Mouse (Mus musculus) T-helper 1 cell (primary cell): ENCODE data around the gene Slc6a21.

Experiments
- in situ Hi-C: fragments of 300-600 bp; cut with MboI, MseI; formaldehyde crosslinking; loops from one replicate; pipeline ENCODE4 v1.15.1; 2025; ENCODE audit warnings: high pct_unique_total_duplicates

The Slc6a21 gene

GRCm38 (mm10) chr7:45313495-45313894 lies 36.2 kb downstream of the Slc6a21 start:
- in situ Hi-C loops: no loop called here

- in situ Hi-C loops: loop anchor here (5.0 kb wide), 1 partner anchor 82 kb away; the partner anchor contains the start of gene Snrnp70
Measured at GRCm38 (mm10) chr7:45315182-45315701, 37.9 kb downstream of the Slc6a21 start.

GRCm38 (mm10) chr7:45316536-45316935 lies 39.2 kb downstream of the Slc6a21 start:
- in situ Hi-C loops: loop anchor here (5.0 kb wide), 1 partner anchor 81 kb away; the partner anchor contains the start of gene Snrnp70

- in situ Hi-C loops: no loop called here
Measured at GRCm38 (mm10) chr7:45322245-45322644, 44.9 kb downstream of the Slc6a21 start.

- in situ Hi-C loops: no loop called here
Measured at GRCm38 (mm10) chr7:45323069-45323468, 45.8 kb downstream of the Slc6a21 start.

GRCm38 (mm10) chr7:45325800-45326199 lies 48.5 kb downstream of the Slc6a21 start:
- in situ Hi-C loops: no loop called here

- in situ Hi-C loops: no loop called here
Measured at GRCm38 (mm10) chr7:45328841-45329475, 51.6 kb downstream of the Slc6a21 start.

- in situ Hi-C loops: no loop called here
Measured at GRCm38 (mm10) chr7:45331502-45331901, 54.2 kb downstream of the Slc6a21 start.

- in situ Hi-C loops: no loop called here
Measured at GRCm38 (mm10) chr7:45332685-45333425, 55.5 kb downstream of the Slc6a21 start.

GRCm38 (mm10) chr7:45333431-45333982 lies 56.2 kb downstream of the Slc6a21 start, which contains the start of gene Trpm4:
Gene Trpm4 (minus strand): TSS chr7:45333780.
- in situ Hi-C loops: no loop called here

- in situ Hi-C loops: no loop called here
Measured at GRCm38 (mm10) chr7:45334605-45335004, 57.3 kb downstream of the Slc6a21 start.

GRCm38 (mm10) chr7:45335056-45335455 lies 57.7 kb downstream of the Slc6a21 start, which contains the start of gene Hrc:
Gene Hrc (plus strand): TSS chr7:45335290.
- in situ Hi-C loops: no loop called here

- in situ Hi-C loops: no loop called here
Measured at GRCm38 (mm10) chr7:45336319-45336718, 59.0 kb downstream of the Slc6a21 start.

GRCm38 (mm10) chr7:45337469-45337868 lies 60.2 kb downstream of the Slc6a21 start:
- in situ Hi-C loops: no loop called here

GRCm38 (mm10) chr7:45338161-45338911 lies 61.0 kb downstream of the Slc6a21 start:
- in situ Hi-C loops: no loop called here
